Mouse (Mus musculus): ENCODE measurements around the gene Rfc4.

The Rfc4 gene

DNA sequence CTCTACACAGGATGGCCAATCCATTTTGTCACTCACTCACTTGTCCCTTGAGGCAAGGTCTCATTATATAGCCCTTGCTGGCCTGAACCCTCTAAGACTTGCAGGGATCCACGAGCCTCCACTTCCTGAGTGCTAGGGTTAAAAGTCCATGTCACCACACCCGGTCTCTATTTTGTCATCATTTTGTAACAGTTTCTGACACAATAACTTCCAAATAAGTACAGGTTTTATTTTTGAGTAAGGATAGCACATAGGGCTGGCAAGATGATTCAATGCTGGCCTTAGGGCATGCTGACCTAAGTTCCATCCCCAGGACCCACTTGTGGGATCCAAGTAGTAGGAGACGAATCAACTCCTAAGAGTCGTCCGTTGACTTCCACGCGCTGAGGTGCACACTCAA is 21.4 kb downstream of the Rfc4 start:
- in situ Hi-C loops (cut with MboI; ENCODE audit: unreplicated experiment in 2 of 2) = no loop called here

DNA sequence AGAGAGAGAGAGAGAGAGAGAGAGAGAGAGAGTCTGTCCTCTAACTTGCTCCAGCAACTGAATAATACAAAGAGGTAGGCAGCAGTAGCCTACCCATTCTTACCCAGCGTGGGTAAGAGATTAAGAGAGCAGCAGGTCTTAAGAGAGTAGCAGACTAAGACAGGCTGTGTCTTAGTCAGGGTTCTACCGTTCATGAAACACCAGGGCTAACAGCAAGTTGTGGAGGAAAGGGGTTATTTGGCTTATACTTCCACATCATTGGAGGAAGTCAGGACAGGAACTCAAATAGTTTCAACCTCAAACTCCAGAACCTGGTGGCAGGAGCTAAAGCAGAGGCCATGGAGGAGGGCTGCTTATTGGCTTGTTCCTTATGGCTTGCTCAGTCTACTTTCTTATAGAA is 23.7 kb downstream of the Rfc4 start:
- in situ Hi-C loops (cut with MboI; ENCODE audit: unreplicated experiment in 2 of 2) = no loop called here

DNA sequence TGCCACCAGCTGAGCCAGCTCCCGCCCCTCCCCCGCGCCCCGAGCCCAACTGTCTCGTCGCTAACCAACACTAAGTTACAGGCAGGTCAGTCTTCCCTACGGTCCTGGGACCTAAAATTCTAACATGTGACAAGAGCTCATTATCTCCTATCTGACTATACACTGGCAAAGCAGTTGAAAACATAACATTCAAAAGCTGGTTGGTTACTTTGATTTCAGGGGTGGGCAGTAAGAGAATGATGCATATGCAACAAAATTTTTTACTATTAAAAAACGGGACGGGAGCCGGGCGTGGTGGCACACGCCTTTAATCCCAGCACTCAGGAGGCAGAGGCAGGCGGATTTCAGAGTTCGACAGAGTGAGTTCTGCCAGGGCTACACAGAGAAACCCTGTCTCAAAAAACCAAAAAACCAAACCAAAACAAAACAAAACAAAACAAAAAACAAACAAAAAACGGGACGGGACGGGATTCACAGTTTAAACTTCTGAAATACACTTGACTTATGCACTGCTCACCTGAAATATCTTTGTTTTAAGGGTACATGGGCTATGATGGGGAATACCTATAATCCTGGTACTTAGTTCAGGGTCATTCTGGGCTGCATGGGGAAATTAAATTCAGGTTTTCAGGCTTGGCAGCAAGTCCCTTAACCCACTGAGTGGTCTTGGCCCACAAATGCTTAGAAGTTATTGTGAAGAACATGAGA is 24.3 kb downstream of the Rfc4 start:
- in situ Hi-C loops (cut with MboI; ENCODE audit: unreplicated experiment in 2 of 2) = no loop called here

DNA sequence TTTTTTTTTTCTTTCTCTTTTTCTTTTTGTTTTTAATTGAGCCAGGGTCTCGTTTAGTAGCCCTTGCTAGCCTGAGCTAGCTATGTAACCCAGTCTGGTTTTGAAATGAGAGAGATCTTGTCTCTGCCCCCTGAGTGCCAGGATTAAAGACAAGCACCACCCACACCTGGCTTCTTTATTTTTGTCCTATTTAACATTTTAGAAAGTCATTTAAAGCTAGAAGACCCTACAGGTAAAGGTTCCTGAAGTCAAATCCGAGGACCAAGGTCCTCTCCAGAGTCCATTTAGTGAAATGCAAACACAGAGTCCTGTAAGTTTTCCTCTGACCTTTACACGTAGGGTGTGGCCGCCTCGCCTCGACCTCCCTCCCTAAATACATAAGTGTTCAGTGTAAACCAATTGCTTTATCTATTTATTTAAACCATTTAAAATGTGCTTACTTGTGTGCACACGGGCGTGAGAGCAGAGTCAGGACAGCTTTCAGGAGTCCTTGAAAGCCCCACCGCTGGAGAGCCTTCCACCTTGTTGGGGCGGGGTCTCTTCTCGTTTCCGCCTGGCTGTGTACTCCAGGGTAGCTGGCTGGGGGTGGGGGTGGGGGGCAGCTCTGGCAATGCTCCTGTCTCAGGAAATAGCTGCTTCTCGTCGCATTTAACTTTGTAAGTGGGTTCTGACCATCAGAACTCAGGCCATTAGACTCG is 25.0 kb downstream of the Rfc4 start:
- in situ Hi-C loops (cut with MboI; ENCODE audit: unreplicated experiment in 2 of 2) = no loop called here

DNA sequence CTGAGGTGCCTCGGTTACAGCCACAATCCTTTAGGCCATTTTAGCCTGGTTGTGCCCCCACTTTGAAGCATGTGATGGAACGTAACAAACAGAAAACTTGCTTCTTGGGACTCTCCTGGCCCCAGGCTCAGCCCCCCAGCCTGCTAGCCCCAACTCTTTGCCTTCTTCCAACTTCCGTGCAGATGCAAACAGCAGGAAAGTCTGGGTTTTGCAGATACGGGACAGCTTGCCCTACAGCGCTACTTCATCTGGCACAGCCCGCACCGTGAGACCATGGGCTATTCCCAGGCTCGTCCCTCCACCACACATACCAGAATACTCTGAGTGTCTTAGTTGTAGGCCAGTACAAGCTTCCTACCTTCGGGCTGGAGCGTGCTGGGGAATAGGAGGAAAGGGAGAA is 26.9 kb downstream of the Rfc4 start:
- in situ Hi-C loops (cut with MboI; ENCODE audit: unreplicated experiment in 2 of 2) = no loop called here

DNA sequence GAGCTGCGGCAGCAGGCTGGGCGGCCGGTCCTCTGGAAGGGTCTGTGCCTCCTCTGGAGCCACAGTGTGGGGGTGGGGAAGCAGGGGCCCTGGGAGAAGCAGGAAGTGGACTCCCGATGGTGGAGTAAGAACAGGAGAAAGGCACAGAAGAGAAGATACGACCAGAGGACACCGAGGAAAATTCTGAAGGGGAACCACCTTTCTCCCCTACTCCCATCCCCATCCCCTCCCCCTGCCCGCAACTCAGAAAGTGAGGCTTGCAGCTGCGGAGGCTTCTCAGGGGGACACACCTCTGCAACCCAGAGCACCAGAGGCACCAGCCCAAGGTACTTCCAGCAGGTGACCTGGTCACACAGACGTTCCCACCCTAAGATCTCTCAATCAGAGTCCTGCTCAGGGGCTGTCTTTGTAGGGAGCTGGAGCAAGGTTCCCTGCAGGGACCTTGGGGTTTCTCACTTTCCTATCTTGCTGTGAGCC is 27.4 kb downstream of the Rfc4 start:
- in situ Hi-C loops (cut with MboI; ENCODE audit: unreplicated experiment in 2 of 2) = no loop called here

DNA sequence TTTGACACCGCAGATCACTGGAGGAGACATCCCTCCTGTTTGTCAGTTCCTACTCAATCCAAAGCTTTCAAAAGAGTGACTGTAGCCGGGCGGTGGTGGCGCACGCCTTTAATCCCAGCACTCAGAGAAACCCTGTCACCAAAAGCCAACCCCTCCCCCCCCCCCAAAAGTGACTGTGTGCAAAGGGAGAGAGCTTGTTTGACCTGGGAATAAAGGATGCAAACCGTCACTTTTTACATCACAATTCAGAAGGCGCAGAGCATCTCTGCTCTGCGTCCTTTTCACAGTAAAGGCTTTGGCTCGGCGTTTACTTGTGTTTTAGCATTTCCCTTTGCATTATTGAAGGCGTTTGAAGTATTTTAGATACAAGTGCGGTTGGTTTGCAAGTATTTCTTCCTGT is 27.9 kb downstream of the Rfc4 start:
- in situ Hi-C loops (cut with MboI; ENCODE audit: unreplicated experiment in 2 of 2) = loop anchor here in 1 of 2 experiments (5.0 to 25.0 kb wide), 2 partner anchors 33 to 538 kb away; no protein-coding TSS in a partner anchor

DNA sequence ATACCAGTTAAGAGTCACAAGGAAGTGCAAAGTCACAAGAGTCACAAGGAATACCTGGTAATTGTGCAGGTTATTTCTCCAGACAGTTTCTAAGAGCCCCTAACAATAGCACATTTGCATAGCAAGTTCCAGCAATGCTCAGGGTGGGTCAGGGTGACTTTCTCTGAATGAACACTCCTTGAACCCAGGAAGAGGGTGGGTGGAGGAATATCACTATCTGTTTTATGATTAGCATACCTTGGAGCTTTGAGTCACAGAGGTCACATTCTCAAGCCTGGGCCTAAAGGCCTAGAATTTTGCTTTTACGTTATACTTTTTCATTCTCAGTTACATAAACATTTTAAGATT is 29.5 kb downstream of the Rfc4 start:
- in situ Hi-C loops (cut with MboI; ENCODE audit: unreplicated experiment in 2 of 2) = loop anchor here in 1 of 2 experiments (5.0 to 25.0 kb wide), 2 partner anchors 34 to 539 kb away; no protein-coding TSS in a partner anchor

DNA sequence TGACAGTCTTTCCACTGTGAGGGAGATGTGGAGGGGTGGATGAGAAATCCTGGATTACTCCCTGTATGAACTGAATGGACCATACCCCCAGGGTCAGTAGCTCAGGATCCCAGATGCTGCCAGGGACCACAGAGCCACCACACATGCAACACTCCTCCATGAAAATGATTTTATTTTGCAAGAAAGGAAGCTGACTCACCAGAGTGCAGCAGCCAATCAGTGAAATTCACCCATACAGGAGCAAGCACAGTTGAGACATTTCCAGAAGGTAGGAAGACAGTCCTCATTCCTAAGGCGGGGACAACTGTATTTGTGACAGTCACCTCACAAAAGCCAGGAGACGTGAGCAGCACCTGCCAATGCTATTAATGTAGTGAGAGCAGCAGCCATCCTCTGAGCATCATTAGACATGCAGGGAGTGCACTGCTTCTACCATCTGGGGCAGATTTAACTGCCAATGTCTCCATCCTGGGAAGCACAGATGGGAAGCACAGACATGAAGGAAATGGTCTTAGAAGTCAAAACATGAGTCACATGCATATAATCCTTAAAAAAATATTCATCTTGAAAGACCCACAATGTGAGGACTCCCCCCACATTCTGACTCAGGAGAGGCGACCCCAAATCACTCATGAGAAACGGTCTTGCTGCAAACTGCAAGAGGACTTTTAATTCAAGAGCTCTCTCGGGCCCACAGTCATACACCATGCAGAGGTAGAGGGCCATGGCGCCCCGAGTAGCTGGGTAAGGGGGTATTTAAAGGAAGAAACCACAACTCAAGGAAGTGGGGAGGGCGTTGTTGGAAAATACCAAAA is 30.0 kb downstream of the Rfc4 start:
- in situ Hi-C loops (cut with MboI; ENCODE audit: unreplicated experiment in 2 of 2) = loop anchor here in 1 of 2 experiments (5.0 to 25.0 kb wide), 2 partner anchors 35 to 540 kb away; no protein-coding TSS in a partner anchor

DNA sequence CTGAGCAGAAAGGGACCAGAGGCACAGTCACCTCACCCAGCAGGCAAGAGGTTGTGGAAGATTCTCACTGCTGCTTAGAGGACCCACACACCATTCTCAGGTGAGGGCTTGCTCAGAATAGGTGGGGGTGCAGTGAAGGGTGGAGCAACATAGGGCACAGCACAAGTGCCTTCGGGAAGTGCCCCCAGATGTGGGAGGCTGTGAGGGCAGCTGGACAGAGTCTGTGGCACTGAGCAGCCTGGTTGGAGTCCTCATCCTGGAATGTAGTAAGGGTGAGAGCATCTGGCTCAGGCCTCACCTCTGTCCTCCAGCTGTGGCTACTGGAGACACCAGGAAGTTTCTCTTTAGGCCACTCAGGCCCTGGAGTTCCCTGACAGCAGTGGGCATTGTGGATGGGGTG is 30.7 kb downstream of the Rfc4 start:
- in situ Hi-C loops (cut with MboI; ENCODE audit: unreplicated experiment in 2 of 2) = loop anchor here in 1 of 2 experiments (5.0 to 25.0 kb wide), 2 partner anchors 35 to 540 kb away; no protein-coding TSS in a partner anchor

DNA sequence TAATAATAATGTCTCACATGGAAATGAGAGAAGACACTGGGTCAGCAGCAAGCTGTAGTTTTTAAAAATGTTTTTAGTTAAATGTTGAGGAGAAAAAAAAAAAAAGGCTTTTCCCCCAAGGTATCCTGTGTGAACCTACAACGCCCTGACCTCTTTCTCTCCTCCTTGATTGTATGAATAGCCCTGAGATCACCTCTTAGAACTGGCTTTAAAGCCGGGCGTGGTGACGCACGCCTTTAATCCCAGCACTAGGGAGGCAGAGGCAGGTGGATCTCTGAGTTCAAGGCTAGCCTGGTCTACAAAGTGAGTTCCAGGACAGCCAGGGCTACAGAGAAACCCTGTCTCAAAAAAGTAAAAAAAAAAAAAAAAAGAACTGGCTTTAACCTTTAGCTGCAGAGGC is 32.0 kb downstream of the Rfc4 start:
- in situ Hi-C loops (cut with MboI; ENCODE audit: unreplicated experiment in 2 of 2) = loop anchor here in 1 of 2 experiments (5.0 to 25.0 kb wide), 2 partner anchors 37 to 542 kb away; no protein-coding TSS in a partner anchor

DNA sequence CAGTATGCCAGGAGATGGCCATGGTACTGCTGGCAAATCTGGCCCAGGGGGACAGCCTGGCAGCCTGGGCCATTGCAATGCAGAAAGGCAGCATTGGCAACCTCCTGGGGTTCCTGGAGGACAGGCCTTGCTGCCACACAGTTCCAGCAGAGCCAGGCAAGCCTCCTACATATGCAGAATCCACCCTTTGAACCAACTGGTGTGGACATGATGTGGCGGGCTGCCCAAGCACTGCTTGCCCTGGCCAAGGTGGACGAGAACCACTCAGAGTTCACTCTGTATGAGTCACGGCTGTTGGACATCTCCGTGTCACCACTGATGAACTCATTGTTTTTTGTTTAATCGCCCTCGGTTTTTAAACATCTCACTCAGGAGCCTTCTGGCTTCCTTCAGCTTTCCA is 33.4 kb downstream of the Rfc4 start:
- in situ Hi-C loops (cut with MboI; ENCODE audit: unreplicated experiment in 2 of 2) = loop anchor here (5.0 to 25.0 kb wide), 2 partner anchors 38 to 543 kb away; no protein-coding TSS in a partner anchor

DNA sequence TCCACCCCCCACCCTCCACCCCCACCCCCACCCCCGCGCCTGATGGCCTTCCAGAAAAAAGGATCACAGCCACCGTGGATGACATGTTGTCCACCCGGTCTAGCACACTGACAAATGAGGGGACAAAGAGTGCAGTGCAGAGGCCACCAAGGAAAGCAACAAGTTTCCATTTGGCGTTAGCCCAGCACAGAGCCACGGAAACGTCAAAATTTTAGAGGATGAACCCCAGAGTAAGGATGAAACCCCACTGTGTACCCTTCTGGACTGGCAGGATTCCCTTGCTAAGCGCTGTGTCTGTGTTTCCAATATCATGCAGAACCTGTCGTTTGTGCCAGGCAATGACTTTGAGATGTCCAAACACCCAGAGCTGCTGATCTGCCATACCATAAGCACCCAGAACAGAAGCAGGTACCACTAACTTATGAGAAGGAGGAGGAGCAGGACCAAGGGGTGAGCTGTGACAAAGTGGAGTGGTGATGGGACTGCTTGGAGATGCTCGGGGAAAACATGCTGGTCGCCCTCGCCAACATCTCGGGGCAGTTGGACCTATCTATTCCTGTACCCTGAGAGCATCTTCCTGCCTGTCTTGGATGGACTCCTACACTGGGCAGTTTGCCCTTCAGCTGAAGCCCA is 34.1 kb downstream of the Rfc4 start:
- in situ Hi-C loops (cut with MboI; ENCODE audit: unreplicated experiment in 2 of 2) = loop anchor here (5.0 to 25.0 kb wide), 2 partner anchors 39 to 544 kb away; no protein-coding TSS in a partner anchor

DNA sequence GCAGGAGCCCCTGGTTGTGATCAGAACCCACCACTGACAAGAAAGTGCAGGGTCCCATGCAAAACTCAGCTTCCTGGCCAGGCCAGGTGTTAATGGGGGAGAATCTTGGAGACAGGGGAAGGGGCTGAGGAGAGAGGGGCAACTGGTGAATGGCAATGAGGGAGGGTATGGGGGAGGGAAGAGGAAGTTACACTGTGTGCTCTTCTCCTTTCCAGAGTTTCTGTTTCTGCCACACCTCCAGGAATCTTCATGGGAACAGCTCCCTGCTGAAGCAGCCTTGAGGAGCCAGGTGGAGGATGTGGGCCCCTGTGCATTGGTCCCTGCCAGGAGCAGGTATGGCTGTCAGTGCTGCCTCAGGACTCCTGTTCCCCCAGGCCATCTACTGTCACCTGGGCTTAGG is 36.2 kb downstream of the Rfc4 start:
- in situ Hi-C loops (cut with MboI; ENCODE audit: unreplicated experiment in 2 of 2) = loop anchor here (5.0 to 25.0 kb wide), 2 partner anchors 41 to 546 kb away; no protein-coding TSS in a partner anchor

DNA sequence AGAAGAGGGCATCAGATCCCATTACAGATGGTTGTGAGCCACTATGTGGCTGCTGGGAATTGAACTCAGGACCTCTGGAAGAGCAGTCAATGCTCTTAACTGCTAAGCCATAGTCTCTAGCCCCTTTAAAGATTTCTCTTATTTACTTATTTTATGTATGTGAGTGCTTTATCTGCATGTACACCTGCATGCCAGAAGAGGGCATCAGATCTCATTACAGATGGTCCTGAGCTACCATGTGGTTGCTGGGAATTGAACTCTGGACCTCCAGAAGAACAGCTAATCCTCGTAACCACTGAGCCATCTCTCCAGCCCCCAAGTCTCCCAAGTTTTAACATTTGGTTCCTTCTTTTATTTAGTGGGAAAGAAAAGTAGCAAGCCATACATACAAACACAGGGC is 39.0 kb downstream of the Rfc4 start:
- in situ Hi-C loops (cut with MboI; ENCODE audit: unreplicated experiment in 2 of 2) = loop anchor here (5.0 to 25.0 kb wide), 4 partner anchors 456 to 809 kb away; partner anchors contain the start of gene Sst (in 1 of the 2)

DNA sequence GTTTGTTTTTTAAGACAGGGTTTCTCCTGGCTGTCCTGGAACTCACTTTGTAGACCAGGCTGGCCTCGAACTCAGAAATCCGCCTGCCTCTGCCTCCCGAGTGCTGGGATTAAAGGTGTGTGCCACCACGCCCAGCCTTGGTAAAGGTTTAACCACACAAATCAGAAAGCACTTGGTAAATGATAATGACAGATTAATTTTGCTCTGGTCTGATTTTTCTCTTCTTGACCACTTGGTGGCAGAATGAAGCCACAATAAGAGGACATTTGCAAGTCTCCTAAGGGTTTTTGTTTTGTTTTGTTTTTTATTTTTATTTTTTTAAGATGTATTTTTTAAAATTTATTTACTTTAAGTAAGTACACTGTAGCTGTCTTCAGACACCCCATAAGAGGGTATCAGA is 39.8 kb downstream of the Rfc4 start:
- in situ Hi-C loops (cut with MboI; ENCODE audit: unreplicated experiment in 2 of 2) = loop anchor here (5.0 to 25.0 kb wide), 4 partner anchors 457 to 810 kb away; partner anchors contain the start of gene Sst (in 1 of the 2)

DNA sequence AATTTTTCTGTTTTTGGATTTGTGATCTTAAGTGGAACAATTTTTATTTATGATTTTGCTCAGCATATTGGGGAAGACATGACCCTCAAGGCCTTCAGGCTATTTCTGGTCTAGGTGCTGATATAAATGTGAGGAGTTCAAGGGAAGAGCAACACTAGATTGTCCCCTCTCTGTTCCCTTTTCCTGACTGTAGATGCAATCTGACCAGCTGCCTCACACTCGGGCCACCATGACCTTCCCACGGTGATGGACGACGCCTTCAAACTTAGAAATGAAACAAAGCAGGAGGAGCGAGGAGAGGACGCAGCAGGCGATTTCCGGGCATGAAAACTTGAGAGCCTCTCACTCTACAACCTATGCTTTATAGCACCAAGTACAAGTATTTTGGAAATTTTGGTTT is 40.4 kb downstream of the Rfc4 start:
- in situ Hi-C loops (cut with MboI; ENCODE audit: unreplicated experiment in 2 of 2) = loop anchor here (5.0 to 25.0 kb wide), 4 partner anchors 458 to 810 kb away; partner anchors contain the start of gene Sst (in 1 of the 2)

DNA sequence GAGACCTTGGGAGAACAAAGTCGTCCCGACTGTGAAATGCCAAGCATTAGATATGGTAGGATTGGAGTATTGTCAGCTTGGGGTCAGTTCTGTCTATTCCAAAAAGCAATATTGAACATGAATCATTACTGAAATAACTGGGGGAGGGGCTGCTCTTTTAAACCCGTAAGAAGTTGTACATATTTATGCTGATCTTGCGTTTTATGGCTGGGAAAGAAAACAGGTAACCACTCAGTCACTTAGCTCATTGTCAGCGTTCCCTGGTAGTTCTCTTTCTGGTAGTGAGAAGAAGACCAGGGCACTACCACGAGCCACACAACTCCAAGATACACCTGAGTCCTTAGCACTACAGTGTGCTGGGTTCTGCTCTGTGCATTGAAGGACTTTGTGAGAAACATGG is 50.0 kb downstream of the Rfc4 start:
- in situ Hi-C loops (cut with MboI; ENCODE audit: unreplicated experiment in 2 of 2) = loop anchor here in 1 of 2 experiments (25.0 kb wide), 1 partner anchor 560 kb away; no protein-coding TSS in a partner anchor

Data from v-Abl transformed pro-B cells (cell line).